Mouse (Mus musculus) lung, postnatal 10 days (tissue): ENCODE results near the gene Gm5346.
"Not testable (repeated sequence)": the region's sequence is repeated elsewhere in the genome, so short reads cannot be mapped to it uniquely, and the experiment has no call there.

ENCODE experiments used
- DNase-seq: peaks from one replicate; pipeline ENCODE4 v3.0.0; 2021

Gm5346 gene

DNA sequence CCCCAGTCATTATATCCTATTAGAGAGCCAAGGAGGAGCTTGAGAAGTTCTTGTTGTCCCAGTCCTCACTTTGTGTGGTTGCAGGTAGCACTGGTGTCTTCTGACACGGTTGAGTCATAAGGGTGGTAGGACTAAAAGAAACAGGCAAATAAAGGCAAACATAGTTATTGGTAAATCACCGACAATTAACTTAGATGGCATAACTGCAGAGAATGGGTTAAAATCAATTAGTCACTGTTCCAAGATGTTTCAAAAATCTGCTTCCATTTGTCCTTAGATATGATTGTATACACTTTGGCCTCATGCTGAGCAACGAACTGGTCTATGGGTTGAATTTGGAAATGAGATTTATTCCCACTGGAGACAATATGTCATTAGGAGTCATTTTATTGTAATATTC lies at the start of gene Gm5346:
TSS of gene Gm5346 (minus strand) at position 101 of the 400 bp plus-strand sequence.
- DNase-seq, result no peak

DNA sequence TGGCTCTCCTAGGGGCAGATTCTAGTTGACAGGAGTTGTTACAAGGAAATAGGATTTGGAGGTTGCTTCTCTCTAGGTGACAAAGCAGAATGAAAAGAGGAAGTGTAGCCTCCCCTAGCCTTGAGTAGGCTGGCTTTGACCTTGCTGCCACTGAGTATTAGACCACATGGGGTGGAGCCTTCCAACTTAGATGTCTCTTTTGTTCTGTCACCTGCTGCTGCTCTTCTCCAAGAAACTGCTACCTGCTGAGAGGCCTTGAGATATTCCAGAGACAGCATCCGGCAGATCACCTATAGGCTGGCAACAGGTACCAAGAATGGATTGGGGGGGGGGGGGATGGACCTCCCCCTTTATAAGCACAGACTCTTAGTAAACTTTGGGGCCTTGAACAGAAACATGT lies 11.0 kb downstream of the Gm5346 start:
- DNase-seq, result no peak

DNA sequence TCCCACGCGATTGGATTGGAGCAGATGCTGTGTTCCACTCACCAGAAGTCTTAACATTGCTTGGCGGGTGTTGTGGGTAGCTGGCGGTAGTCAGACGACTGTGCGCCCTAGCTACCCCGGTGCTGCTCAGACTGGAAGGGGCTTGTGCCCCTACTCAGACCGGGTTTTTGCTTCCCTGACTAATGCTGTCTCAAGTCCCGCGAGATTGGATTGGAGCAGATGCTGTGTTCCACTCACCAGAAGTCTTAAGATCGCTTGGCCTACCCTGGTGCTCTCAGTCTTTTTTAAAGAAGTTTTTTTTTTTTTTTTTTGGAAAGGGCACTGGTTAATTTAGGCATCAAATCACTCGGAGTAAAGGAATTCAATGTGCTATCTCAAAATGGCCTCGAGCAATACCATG lies 23.4 kb downstream of the Gm5346 start:
- not testable (repeated sequence) for DNase-seq

DNA sequence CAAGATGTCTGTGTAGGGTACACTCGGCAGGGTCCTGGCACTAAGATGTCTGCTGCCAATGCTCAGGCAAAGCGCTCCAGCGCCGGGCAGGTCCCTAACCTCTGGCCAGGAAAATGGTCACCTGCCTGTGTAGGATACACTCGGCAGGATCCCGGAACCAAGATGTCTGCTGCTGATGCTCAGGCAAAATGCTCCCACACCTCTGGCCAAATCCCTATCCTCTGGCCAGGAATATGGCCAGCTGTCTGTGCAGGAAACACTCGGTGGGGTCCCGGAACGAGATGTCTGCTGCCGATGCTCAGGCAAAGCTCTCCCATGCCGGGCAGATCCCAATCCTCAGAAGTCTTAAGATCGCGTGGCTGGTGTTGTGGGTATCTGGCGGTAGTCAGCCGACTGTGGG lies 23.9 kb downstream of the Gm5346 start:
- not testable (repeated sequence) for DNase-seq

DNA sequence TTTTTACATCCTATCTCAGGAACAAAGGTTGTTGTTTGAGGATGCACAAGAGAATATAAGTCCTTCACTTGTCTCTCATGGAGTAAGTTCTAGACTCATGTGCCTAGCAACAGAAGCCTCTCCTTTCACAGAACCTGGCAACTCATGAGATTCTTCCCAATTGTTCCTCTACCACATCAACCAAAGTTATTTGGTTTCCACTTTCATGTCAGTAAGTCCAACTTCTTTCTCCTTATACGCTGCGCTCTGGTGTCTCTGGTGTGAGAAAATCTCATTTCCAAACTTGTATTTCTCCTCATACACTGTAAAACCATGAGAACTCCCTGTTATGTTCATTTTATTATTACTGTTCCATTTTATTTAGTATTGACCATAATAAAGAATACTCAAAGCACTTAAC lies 50.5 kb downstream of the Gm5346 start, which contains the start of gene Adam26a:
TSS of gene Adam26a (minus strand) at position 101 of the 400 bp plus-strand sequence.
- DNase-seq, result not testable (repeated sequence)
